Mouse (Mus musculus) lung, postnatal 4 days (tissue): ENCODE measurements at regions not wholly inside any gene's neighbourhood (a gene's known extent, or its start where the extent isn't known, plus 50 kb on each side); places are given as distances from the start of the nearest gene placed in this dataset.

ENCODE experiments used
- DNase-seq, 2 experiments: peaks; one replicate each; pipeline ENCODE4 v3.0.0; 2021

GRCm38 (mm10) chr3:129044834-129045233 is 154.8 kb upstream of the Pitx2 start:
- DNase-seq: no peak

DNA sequence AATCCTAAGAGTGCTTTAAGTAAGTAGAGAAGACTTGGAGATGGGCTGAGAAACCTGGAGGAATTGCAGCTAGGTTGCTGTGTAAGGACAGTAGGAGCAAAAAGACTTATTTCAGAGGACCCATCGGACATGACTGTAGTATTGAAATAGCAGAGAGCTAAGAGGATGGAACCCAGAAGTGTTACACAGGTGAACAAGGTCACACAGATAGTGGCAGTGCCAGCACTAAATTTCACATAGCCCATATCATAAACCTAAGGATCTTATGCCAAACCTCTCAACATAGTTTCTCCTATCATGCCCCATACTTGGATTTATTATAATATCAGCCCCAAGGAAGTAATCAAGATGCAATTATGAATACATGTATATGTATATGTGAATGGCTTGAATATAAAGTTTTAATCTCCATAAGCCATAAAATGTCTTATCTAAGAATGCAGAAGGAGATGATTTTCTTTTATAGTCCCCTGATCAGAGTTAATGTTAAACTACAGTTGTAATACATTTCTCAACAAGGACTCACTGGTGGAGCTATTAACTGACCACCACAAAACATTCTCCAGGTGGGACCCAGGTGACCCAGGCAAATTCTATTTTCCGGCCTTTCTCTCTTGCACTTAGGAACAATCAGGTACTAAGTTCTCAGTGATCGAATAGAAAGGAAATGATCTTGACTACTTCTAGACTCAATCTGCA is 149.6 kb upstream of the Pitx2 start:
- no peak for DNase-seq

DNA sequence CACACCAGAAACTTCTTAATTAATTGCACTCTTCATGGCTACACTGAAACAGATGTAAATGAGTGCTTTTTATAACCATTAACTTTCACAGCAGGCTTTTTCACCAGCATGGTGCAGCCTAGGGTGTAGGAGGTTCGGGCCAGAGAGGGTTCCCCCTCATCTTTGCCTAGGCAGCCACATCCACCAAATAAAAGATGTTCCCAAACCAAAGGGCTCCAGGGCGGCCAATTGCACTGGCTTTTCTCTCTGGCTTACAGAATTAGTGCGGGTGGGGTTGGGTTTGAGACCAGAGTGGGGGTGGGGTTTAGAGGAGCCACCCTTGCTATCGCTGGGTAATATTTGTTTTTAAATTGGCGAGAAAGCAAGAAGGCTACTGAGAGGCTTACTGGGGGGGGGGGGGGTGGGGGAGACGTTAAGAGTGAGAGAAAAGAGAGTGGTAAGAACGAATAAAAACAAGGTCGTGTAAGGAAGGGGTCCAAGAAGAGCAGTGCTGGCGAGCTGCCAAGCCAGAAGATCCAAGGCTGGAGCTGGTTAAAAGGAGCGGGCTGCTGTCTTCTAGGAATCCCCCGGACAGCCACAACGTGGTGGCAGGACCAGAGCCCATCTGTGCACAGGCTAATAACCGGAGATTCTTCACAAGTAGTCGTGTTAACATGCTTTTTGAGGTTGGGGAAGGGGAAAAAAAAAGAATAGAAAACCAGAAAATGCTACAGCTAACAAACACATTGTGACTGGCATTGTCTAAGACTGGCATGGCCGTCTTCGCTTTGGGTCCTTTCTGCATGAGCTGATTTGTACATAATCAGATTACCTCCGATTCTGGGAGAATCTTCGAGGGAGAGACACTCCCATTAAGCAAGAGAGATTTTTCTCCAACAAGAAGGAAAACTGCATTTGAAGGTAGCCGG is 134.0 kb upstream of the Pitx2 start:
- DNase-seq: peak in 1 of 2 experiments; percentile 21

- DNase-seq: no peak
Observed at GRCm38 (mm10) chr3:129069676-129070075, 130.0 kb upstream of the Pitx2 start.

- DNase-seq: no peak
Observed at GRCm38 (mm10) chr3:129070521-129070933, 129.2 kb upstream of the Pitx2 start.

DNA sequence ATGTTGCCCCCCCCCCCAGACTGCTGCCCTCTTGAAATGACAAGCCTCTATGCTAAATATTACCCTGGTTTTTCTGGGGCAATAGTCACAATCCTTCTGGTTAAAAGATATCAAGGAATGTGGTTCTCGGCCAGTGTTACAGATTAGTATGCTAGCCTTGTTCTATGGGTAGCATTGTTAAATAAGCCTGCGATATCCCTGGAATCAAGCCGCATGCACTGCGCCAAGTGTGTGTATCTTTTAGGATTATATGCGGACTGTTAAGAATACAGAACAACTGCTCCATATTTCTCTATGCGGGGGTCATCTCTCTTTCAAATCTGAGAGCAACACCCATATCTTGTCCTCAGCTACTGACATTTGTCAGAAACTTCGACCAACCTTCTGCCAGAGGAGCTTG is 128.7 kb upstream of the Pitx2 start:
- no peak for DNase-seq

DNA sequence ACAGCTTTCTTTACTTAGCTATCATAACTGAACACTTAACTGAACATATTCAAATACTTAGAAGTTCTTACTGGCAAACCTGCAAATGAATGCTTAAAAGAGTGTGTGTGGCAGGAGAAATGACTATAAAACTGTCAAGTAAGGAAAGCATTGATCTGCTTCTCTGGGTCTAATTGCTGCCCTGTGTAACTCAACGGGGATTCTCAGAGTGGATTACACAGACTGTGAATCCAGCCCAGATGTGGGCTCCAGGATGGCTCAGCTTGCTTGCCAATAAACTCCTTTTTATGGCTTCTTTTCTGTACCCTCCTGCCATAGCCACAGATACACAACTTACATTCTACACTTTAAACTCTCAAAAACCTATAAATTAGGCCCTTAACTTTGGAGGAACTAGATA is 123.3 kb upstream of the Pitx2 start:
- no peak for DNase-seq

GRCm38 (mm10) chr3:129103786-129104440 is 95.8 kb upstream of the Pitx2 start:
- DNase-seq: no peak

DNA sequence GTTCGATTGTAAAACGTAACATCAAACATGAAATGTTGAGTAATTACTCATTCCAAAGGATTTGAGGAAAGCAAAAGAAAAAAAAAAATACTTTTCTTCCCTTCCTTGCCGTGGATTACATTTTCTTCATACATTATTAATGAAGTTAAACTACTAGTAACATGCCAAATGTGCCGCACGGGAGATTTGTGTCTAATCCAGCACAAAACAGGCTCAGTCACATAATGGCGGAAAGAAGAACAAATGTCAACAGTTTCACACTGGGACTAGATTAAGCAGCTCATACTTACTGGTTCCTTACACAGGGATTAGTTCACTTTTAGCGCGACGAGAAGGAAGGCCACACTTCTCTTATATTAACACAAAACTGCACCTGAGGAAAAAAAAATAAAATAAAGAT is 94.9 kb upstream of the Pitx2 start:
- DNase-seq: no peak

DNA sequence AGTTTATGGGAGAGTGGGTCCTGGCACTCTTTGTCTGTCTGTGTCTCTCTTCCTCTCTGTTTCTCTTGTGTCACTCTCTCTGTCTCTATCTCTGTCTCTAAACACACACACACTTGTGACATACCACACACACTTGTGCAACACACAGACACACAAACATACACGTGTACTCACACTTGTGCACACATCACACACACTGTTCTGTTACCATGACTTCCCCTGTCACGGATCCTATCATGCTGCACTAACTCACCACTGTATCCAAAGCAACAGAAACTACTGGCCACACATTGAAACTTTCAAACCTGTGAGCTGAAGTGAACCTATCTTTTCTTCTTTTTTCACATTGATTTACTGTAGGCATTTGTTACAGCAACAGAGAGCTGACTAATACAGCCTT is 93.5 kb upstream of the Pitx2 start:
- DNase-seq: no peak

DNA sequence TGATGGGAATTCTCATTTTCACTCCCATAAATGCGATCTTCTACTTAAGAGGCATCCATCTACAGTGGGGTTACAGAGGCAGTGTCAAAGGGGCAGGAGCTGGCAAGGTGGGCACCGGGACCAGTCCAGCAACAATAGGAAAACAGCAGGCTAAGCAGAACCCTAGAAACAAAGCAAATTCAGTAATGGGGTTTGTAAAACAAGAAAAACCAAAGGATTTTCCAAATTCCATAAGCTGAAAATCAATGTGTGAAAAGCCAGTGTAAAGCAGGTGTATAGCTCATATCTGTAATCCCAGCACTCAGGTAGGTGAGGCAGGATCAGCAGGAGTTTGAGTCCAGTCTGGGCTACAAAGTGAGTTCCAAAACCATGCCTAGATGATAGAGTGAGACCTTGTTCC is 69.2 kb upstream of the Pitx2 start:
- DNase-seq: no peak

- DNase-seq: no peak
Observed at GRCm38 (mm10) chr3:129131140-129131539, 68.5 kb upstream of the Pitx2 start.

GRCm38 (mm10) chr3:129131877-129132433 is 67.7 kb upstream of the Pitx2 start:
- DNase-seq: no peak
